Mouse (Mus musculus) small intestine, adult 2 months (tissue): ENCODE results near the gene Slc13a2.

Experiments used
- CTCF ChIP-seq: fragments of 200-500 bp; IDR thresholded peaks from 2 replicates; pipeline ENCODE4 v1.5.1; 2012; ENCODE audit warnings: low read depth, mild to moderate bottlenecking, control low read depth, inconsistent platforms, low read length, moderate library complexity, mixed read lengths; ENCODE audit not compliant: insufficient replicate concordance, insufficient read length; ENCODE audit errors: extremely low read depth
- POLR2A ChIP-seq: fragments of 200-500 bp; IDR thresholded peaks from 2 replicates; pipeline ENCODE4 v1.6.1; 2012; ENCODE audit warnings: low read depth, mild to moderate bottlenecking, control low read depth, inconsistent platforms, low read length, moderate library complexity

GRCm38 (mm10) chr11:78454276-78454675, 32.3 kb upstream of the Slc13a2 start:
- TF ChIP-seq CTCF (no peak), POLR2A (no peak)
